Mouse (Mus musculus) cerebellum, postnatal 36 days (tissue): ENCODE results near the gene Tlr7.

Source experiments
- DNase-seq, 2 experiments: peaks; one replicate each; pipeline ENCODE4 v3.0.0; 2021 to 2022; ENCODE audit warnings: mixed read lengths in 2 of 2

Tlr7 gene

GRCm38 (mm10) chrX:167276551-167276950 lies 53.8 kb downstream of the Tlr7 start:
- no peak for DNase-seq

GRCm38 (mm10) chrX:167264086-167264485 lies 66.3 kb downstream of the Tlr7 start, which contains the start of gene Tlr8:
Gene Tlr8 (minus strand): TSS chrX:167264329.
- no peak for DNase-seq

DNA sequence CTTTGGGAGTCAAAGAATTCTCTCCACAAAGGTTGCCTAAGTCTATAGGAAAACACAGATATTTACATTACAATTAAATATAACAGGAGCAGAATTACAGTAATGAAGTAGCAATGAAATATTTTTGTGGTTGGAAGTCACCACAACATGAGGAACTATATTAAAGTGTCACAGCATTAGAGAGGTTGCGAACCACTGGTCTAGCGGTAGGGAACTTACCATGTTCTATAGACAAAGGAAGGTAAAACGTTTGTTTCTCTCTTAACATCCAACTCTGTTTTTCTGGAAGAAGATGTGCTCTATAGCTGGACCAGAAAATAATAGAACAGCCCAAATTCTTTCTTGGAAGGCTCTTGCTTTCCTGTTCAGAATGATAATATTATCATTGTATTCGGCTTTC lies 66.8 kb downstream of the Tlr7 start:
- DNase-seq, result no peak
